Mouse (Mus musculus): Measurements from ENCODE around the gene Tsga10. TPM values are rescaled to one million over a fixed set of nuclear protein-coding genes. Genes with fewer than 3 reads are reported as not detected.

Gene Tsga10
- total and polyA plus RNA-seq, 3 experiments, result 0.80 to 4.1 (median 3.7) TPM

DNA sequence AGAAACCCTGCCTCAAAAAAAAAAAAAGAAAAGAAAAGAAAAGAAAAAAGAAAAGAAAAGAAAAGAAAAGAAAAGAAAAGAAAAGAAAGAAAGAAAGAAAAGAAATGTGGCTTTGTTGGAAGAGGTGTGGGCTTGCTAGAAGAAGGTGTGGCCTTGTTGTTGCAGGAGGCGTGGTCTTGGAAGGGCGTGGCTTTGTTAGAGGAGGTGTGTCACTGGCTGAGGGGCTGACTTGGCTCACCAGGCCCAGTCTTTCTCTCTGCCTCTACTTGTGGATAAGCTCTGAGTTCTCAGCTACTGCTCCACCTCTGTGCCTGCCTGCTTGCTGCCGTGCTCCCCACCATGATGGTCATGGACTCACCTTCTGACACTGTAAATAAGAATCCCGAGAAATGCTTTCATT is 129.2 kb downstream of the Tsga10 start:
- Histone ChIP-seq H3K36me3 (ENCODE audit: control insufficient read depth, insufficient read depth, low read length) (no peaks in the 10 kb centered on the region), H3K27ac (no peak overlapping the region), H3K4me1 (ENCODE audit: control insufficient read depth, insufficient read depth, low read length) (no peaks in the 10 kb centered on the region), H3K4me3 (no peak overlapping the region), H3K79me2 (replicated peaks; ENCODE audit: control insufficient read depth, insufficient read depth, low read length) (no peaks in the 10 kb centered on the region), H3K9ac (ENCODE audit: low read depth, low read length) (no peak overlapping the region), H3K27me3 (ENCODE audit: control insufficient read depth, insufficient read depth, low read length) (no peaks in the 10 kb centered on the region)
- no peak for DNase-seq
- TF ChIP-seq CTCF (IDR thresholded peaks at IDR 0.05), result no peak
- TF ChIP-seq EP300 (IDR thresholded peaks at IDR 0.05; ENCODE audit: insufficient read depth, low read depth, low read length), result no peak
- TF ChIP-seq POLR2A (IDR thresholded peaks at IDR 0.05; ENCODE audit: insufficient read depth, low read depth, low read length), result no peak
- intact Hi-C loops (cut with DNase I), result no loop called here
- 72% methylated on average over 4 of the region's 4 CpGs for WGBS

DNA sequence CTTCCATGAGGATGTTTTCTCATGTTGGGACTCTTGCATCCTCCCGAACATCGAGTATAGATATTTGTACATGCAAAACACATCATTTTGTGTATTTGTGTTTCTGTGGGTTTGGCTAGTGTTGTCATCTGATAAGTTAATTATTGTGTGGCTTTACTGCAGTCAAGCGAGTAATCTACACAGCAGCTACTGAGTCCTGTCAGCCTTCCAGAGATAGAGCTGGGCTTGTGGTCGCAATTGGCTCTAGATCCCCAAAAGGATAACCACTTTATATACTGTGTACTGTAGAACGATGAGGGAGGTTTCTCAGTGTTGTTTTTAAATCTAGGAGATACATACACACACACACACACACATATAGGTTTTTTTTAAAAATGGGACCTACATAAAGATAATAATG is 130.3 kb downstream of the Tsga10 start:
- H3K36me3 ChIP-seq (ENCODE audit: control insufficient read depth, insufficient read depth, low read length), result no peaks in the 10 kb centered on the region
- 81% methylated on average over 5 of the region's 5 CpGs for WGBS
- H3K27ac ChIP-seq, result no peak overlapping the region
- no peaks in the 10 kb centered on the region for H3K27me3 ChIP-seq (ENCODE audit: control insufficient read depth, insufficient read depth, low read length)
- no peak overlapping the region for H3K4me3 ChIP-seq
- no peaks in the 10 kb centered on the region for H3K4me1 ChIP-seq (ENCODE audit: control insufficient read depth, insufficient read depth, low read length)
- intact Hi-C loops (cut with DNase I), result no loop called here
- TF ChIP-seq CTCF (IDR thresholded peaks at IDR 0.05) (no peak), EP300 (IDR thresholded peaks at IDR 0.05; ENCODE audit: insufficient read depth, low read depth, low read length) (no peak), POLR2A (IDR thresholded peaks at IDR 0.05; ENCODE audit: insufficient read depth, low read depth, low read length) (no peak)
- H3K9ac ChIP-seq (ENCODE audit: low read depth, low read length), result no peak overlapping the region
- no peak for DNase-seq
- H3K79me2 ChIP-seq (replicated peaks; ENCODE audit: control insufficient read depth, insufficient read depth, low read length), result no peaks in the 10 kb centered on the region

DNA sequence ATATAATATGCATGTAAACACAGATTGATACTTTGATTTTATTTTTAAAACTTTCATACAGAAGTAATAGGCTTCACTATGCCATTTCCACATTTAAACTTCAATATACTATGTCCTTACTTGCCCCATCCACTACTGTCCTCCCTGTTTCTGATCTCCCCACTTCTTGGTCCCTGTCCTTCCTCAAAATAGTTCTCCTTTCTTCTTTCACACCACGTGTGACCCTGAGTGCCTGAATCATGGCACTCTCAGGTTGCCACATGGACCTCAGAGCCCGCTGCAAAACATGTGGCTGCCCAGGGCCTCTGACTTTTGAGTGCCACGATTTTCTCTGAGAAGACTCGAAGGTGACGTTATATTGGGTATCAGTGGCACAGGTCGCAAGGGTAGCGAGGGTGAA is 131.4 kb downstream of the Tsga10 start:
- WGBS, result 77% methylated on average over 7 of the region's 7 CpGs
- H3K4me3 ChIP-seq, result no peak overlapping the region
- no peak for TF ChIP-seq POLR2A (IDR thresholded peaks at IDR 0.05; ENCODE audit: insufficient read depth, low read depth, low read length)
- TF ChIP-seq EP300 (IDR thresholded peaks at IDR 0.05; ENCODE audit: insufficient read depth, low read depth, low read length), result no peak
- H3K36me3 ChIP-seq (ENCODE audit: control insufficient read depth, insufficient read depth, low read length), result no peaks in the 10 kb centered on the region
- H3K27me3 ChIP-seq (ENCODE audit: control insufficient read depth, insufficient read depth, low read length), result no peaks in the 10 kb centered on the region
- no peaks in the 10 kb centered on the region for H3K79me2 ChIP-seq (replicated peaks; ENCODE audit: control insufficient read depth, insufficient read depth, low read length)
- H3K4me1 ChIP-seq (ENCODE audit: control insufficient read depth, insufficient read depth, low read length), result no peaks in the 10 kb centered on the region
- no peak overlapping the region for H3K9ac ChIP-seq (ENCODE audit: low read depth, low read length)
- no peak overlapping the region for H3K27ac ChIP-seq
- no peak for DNase-seq
- intact Hi-C loops (cut with DNase I), result no loop called here

DNA sequence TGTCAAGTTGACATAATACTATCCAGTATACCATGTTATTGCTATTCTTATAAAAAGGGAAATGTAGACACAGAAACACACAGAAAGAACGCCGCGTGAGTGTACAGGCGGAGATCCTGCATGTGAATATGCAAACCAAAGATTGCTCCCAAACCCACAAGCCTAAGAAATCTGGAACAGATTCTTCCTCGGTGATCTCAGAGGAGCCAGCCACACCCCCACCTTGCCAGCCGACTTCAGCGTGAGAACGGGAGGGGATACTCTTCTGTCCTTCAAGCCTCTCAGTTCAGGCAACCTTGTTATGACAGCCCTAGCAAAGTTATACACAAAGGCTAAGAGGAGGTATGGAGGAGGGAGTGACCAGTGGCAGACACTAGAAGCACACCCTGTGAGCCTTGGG is 136.9 kb downstream of the Tsga10 start:
- Histone ChIP-seq H3K4me1 (ENCODE audit: control insufficient read depth, insufficient read depth, low read length) (no peaks in the 10 kb centered on the region), H3K4me3 (no peak overlapping the region), H3K27me3 (ENCODE audit: control insufficient read depth, insufficient read depth, low read length) (no peaks in the 10 kb centered on the region), H3K9ac (ENCODE audit: low read depth, low read length) (no peak overlapping the region), H3K36me3 (ENCODE audit: control insufficient read depth, insufficient read depth, low read length) (no peaks in the 10 kb centered on the region), H3K79me2 (replicated peaks; ENCODE audit: control insufficient read depth, insufficient read depth, low read length) (no peaks in the 10 kb centered on the region), H3K27ac (no peak overlapping the region)
- 88% methylated on average over 8 of the region's 8 CpGs for WGBS
- TF ChIP-seq CTCF (IDR thresholded peaks at IDR 0.05) (no peak), EP300 (IDR thresholded peaks at IDR 0.05; ENCODE audit: insufficient read depth, low read depth, low read length) (no peak), POLR2A (IDR thresholded peaks at IDR 0.05; ENCODE audit: insufficient read depth, low read depth, low read length) (no peak)
- DNase-seq, result no peak
- intact Hi-C loops (cut with DNase I), result no loop called here

DNA sequence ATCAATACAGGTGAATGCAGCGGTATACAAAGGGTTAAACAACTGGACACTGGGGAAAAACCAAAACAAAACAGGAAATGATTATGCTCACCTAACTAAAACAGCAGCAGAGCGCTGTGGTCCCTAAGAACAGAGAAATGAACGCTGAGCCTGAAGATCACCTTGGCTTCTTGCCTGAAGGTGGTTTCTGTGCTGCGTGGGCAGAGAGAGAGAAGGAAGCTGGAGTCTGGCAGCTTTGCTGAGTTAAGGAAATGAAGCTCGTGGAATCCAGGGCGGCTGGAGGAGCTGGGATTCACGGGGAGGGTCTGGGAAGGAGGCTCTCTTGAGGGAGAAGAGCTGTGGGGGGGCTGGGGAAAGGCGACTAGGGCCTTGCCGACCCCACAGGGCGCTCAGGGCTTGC is 138.2 kb downstream of the Tsga10 start:
- Histone ChIP-seq H3K36me3 (ENCODE audit: control insufficient read depth, insufficient read depth, low read length) (no peaks in the 10 kb centered on the region), H3K9ac (ENCODE audit: low read depth, low read length) (no peak overlapping the region), H3K4me1 (ENCODE audit: control insufficient read depth, insufficient read depth, low read length) (no peaks in the 10 kb centered on the region), H3K4me3 (no peak overlapping the region), H3K79me2 (replicated peaks; ENCODE audit: control insufficient read depth, insufficient read depth, low read length) (no peaks in the 10 kb centered on the region), H3K27me3 (ENCODE audit: control insufficient read depth, insufficient read depth, low read length) (no peaks in the 10 kb centered on the region), H3K27ac (no peak overlapping the region)
- WGBS, result 43% methylated on average over 10 of the region's 10 CpGs
- no peak for TF ChIP-seq CTCF (IDR thresholded peaks at IDR 0.05)
- TF ChIP-seq POLR2A (IDR thresholded peaks at IDR 0.05; ENCODE audit: insufficient read depth, low read depth, low read length), result no peak
- TF ChIP-seq EP300 (IDR thresholded peaks at IDR 0.05; ENCODE audit: insufficient read depth, low read depth, low read length), result no peak
- no peak for DNase-seq
- intact Hi-C loops (cut with DNase I), result no loop called here

DNA sequence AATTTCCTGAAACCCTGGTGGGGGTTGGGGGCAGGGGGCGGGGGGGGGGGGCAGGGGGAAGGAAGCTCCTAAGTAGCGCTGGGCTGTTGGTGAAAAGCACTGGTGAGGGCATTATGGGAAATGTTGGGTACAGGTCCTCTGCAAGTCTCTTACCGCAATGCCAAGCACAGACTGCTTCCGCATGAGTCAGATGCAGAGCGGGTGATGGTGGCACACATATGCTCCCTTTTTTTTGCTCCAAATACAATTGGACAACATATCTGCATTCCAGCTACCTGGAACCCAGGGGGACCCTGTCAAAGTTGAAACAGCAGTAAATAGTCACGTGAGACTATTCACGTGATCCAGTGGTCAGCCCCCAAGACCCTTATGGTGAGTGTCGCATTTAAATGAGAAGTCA is 139.0 kb downstream of the Tsga10 start:
- DNase-seq, result no peak
- intact Hi-C loops (cut with DNase I), result no loop called here
- no peak overlapping the region for H3K9ac ChIP-seq (ENCODE audit: low read depth, low read length)
- TF ChIP-seq CTCF (IDR thresholded peaks at IDR 0.05) (no peak), POLR2A (IDR thresholded peaks at IDR 0.05; ENCODE audit: insufficient read depth, low read depth, low read length) (no peak), EP300 (IDR thresholded peaks at IDR 0.05; ENCODE audit: insufficient read depth, low read depth, low read length) (no peak)
- H3K36me3 ChIP-seq (ENCODE audit: control insufficient read depth, insufficient read depth, low read length), result no peaks in the 10 kb centered on the region
- no peaks in the 10 kb centered on the region for H3K27me3 ChIP-seq (ENCODE audit: control insufficient read depth, insufficient read depth, low read length)
- H3K79me2 ChIP-seq (replicated peaks; ENCODE audit: control insufficient read depth, insufficient read depth, low read length), result no peaks in the 10 kb centered on the region
- H3K27ac ChIP-seq, result no peak overlapping the region
- H3K4me3 ChIP-seq, result no peak overlapping the region
- 80% methylated on average over 8 of the region's 8 CpGs for WGBS
- H3K4me1 ChIP-seq (ENCODE audit: control insufficient read depth, insufficient read depth, low read length), result no peaks in the 10 kb centered on the region

Data from heart, adult 2 months (tissue).